Mouse (Mus musculus) embryonic facial prominence, embryonic 14.5 days (tissue): ENCODE measurements around the gene Stfa1. TPM values are rescaled to one million over a fixed set of nuclear protein-coding genes. Genes with fewer than 3 reads are reported as not detected.
"Not testable (repeated sequence)": the region's sequence is repeated elsewhere in the genome, so short reads cannot be mapped to it uniquely, and the experiment has no call there.

Source experiments
- ATAC-seq: fragments of 200-750 bp; cut with Nextera tagmentation; 2 replicates; pipeline ENCODE4 v1.8.0; 2017; ENCODE audit warnings: low read depth, moderate number of reproducible peaks, moderate TSS enrichment
- DNase-seq: peaks from one replicate; pipeline ENCODE4 v3.0.0-alpha.2; 2015; ENCODE audit warnings: low spot score
- H3K27ac ChIP-seq: fragments of 300-500 bp; sonication (generic); replicated peaks from 2 replicates; pipeline ENCODE4 v1.5.1; 2014; ENCODE audit warnings: low read depth, mild to moderate bottlenecking, low read length, moderate library complexity
- H3K27me3 ChIP-seq: fragments of 300-500 bp; sonication (generic); replicated peaks from 2 replicates; pipeline ENCODE4 v1.6.1; 2014; ENCODE audit warnings: low read length; ENCODE audit not compliant: control insufficient read depth, insufficient read depth
- H3K36me3 ChIP-seq: fragments of 300-500 bp; sonication (generic); 2 replicates; pipeline ENCODE4 v1.6.1; 2014; ENCODE audit warnings: low read length, mixed read lengths; ENCODE audit not compliant: control insufficient read depth, insufficient read depth
- H3K4me1 ChIP-seq: fragments of 300-500 bp; sonication (generic); 2 replicates; pipeline ENCODE4 v1.6.1; 2014; ENCODE audit warnings: antibody characterized with exemption, low read length; ENCODE audit not compliant: control insufficient read depth, insufficient read depth
- H3K4me2 ChIP-seq: fragments of 300-500 bp; sonication (generic); 2 replicates; pipeline ENCODE4 v1.6.1; 2014; ENCODE audit warnings: low read depth, mild to moderate bottlenecking, low read length, moderate library complexity, mixed read lengths
- H3K4me3 ChIP-seq: fragments of 300-500 bp; sonication (generic); 2 replicates; pipeline ENCODE4 v1.5.1; 2014; ENCODE audit warnings: low read depth, mild to moderate bottlenecking, low read length
- H3K9ac ChIP-seq: fragments of 300-500 bp; sonication (generic); 2 replicates; pipeline ENCODE4 v1.6.1; 2014; ENCODE audit warnings: low read depth, mild to moderate bottlenecking, low read length, moderate library complexity, mixed read lengths
- H3K9me3 ChIP-seq: fragments of 300-500 bp; sonication (generic); 2 replicates; pipeline ENCODE4 v1.6.1; 2016; ENCODE audit warnings: low read length; ENCODE audit not compliant: control insufficient read depth
- WGBS: fragments of 180-500 bp; shearing (Covaris S2); extraction: QIAGEN DNeasy Blood & Tissue Kit; methylation state at CpG from one replicate; pipeline ENCODE4 v1.1.7; 2014; 5-methylcytosine and 5-hydroxymethylcytosine counted together
- polyA plus RNA-seq: library from polyadenylated mRNA; unstranded; fragments of >200 nt; fragmentation: Nextera tagmentation; extraction: Ambion mirVana; gene quantifications from 2 replicates; pipeline ENCODE4 v1.2.1, GENCODE M21; 2014

Gene Stfa1
- polyA plus RNA-seq, result 15.3 and 31.0 TPM in 2 replicates

GRCm38 (mm10) chr16:36276796-36277195, at the start of gene Stfa1:
TSS of gene Stfa1 (plus strand) at chr16:36276951.
- 90% methylated on average over 4 of the region's 4 CpGs for WGBS
- H3K9me3 ChIP-seq, H3K4me2 ChIP-seq, H3K36me3 ChIP-seq, H3K4me3 ChIP-seq, H3K4me1 ChIP-seq, H3K9ac ChIP-seq, DNase-seq, H3K27ac ChIP-seq, H3K27me3 ChIP-seq, ATAC-seq: not testable (repeated sequence)

GRCm38 (mm10) chr16:36260585-36260984, 16.2 kb upstream of the Stfa1 start:
- H3K27me3 ChIP-seq, H3K9ac ChIP-seq, H3K4me1 ChIP-seq, H3K27ac ChIP-seq, H3K4me2 ChIP-seq, H3K4me3 ChIP-seq, DNase-seq, H3K36me3 ChIP-seq, ATAC-seq, H3K9me3 ChIP-seq: not testable (repeated sequence)

- H3K27me3 ChIP-seq, result no peaks in the 10 kb centered on the region
- H3K4me1 ChIP-seq, result no peaks in the 10 kb centered on the region
- ATAC-seq (no peak), DNase-seq (no peak)
- no peak overlapping the region for H3K4me2 ChIP-seq
- H3K36me3 ChIP-seq, result no peaks in the 10 kb centered on the region
- H3K4me3 ChIP-seq, result no peak overlapping the region
- 77% methylated on average over 4 of the region's 4 CpGs for WGBS
- no peak overlapping the region for H3K27ac ChIP-seq
- no peaks in the 10 kb centered on the region for H3K9me3 ChIP-seq
- H3K9ac ChIP-seq, result no peak overlapping the region
These were observed 12.4 kb downstream of the Stfa1 start for GRCm38 (mm10) chr16:36289140-36289539.

- DNase-seq (no peak), ATAC-seq (no peak)
- H3K4me2 ChIP-seq, result no peak overlapping the region
- H3K27me3 ChIP-seq, result no peaks in the 10 kb centered on the region
- 55% methylated on average over 4 of the region's 4 CpGs for WGBS
- no peaks in the 10 kb centered on the region for H3K9me3 ChIP-seq
- no peaks in the 10 kb centered on the region for H3K36me3 ChIP-seq
- no peak overlapping the region for H3K4me3 ChIP-seq
- no peak overlapping the region for H3K9ac ChIP-seq
- no peaks in the 10 kb centered on the region for H3K4me1 ChIP-seq
- H3K27ac ChIP-seq, result no peak overlapping the region
These were observed 30.9 kb downstream of the Stfa1 start for GRCm38 (mm10) chr16:36307631-36308030.

- H3K36me3 ChIP-seq, ATAC-seq, H3K9me3 ChIP-seq, H3K4me1 ChIP-seq, DNase-seq, H3K4me3 ChIP-seq, H3K9ac ChIP-seq, H3K27ac ChIP-seq, H3K4me2 ChIP-seq, H3K27me3 ChIP-seq: not testable (repeated sequence)
- WGBS, result 73% methylated on average over 6 of the region's 6 CpGs
These were observed 39.4 kb downstream of the Stfa1 start for GRCm38 (mm10) chr16:36316111-36316510.

- H3K4me3 ChIP-seq, result no peak overlapping the region
- no peaks in the 10 kb centered on the region for H3K4me1 ChIP-seq
- no peaks in the 10 kb centered on the region for H3K27me3 ChIP-seq
- H3K27ac ChIP-seq, result no peak overlapping the region
- no peaks in the 10 kb centered on the region for H3K36me3 ChIP-seq
- no peak overlapping the region for H3K9ac ChIP-seq
- no peak overlapping the region for H3K4me2 ChIP-seq
- DNase-seq (no peak), ATAC-seq (no peak)
- H3K9me3 ChIP-seq, result no peaks in the 10 kb centered on the region
These were observed 42.5 kb downstream of the Stfa1 start for GRCm38 (mm10) chr16:36319286-36319685.

- Histone ChIP-seq H3K9ac (no peak within 1 kb of the TSS), H3K36me3 (no peaks in the 10 kb centered on the region), H3K9me3 (no peaks in the 10 kb centered on the region), H3K27me3 (no peaks in the 10 kb centered on the region), H3K4me2 (no peak within 1 kb of the TSS), H3K4me3 (no peak within 1 kb of the TSS), H3K4me1 (no peaks in the 10 kb centered on the region), H3K27ac (no peak within 1 kb of the TSS)
- ATAC-seq (no peak), DNase-seq (no peak)
- 67% methylated on average over 3 of the region's 3 CpGs for WGBS
These were observed 57.5 kb downstream of the Stfa1 start, which contains the start of gene BC117090 for GRCm38 (mm10) chr16:36334232-36334631. TSS of gene BC117090 (minus strand) at chr16:36334332.

Other genes starting within 250 kb of the Stfa1 start
- 9.7 and 12.2 TPM in 2 replicates for gene Wdr5b, start 235.8 kb upstream of the Stfa1 start, polyA plus RNA-seq
- 378 and 432 TPM in 2 replicates for gene Fam162a, start 205.4 kb upstream of the Stfa1 start, polyA plus RNA-seq
- gene Ccdc58, start 205.3 kb upstream of the Stfa1 start, polyA plus RNA-seq, result 68.9 and 69.6 TPM in 2 replicates
- gene Csta1, start 145.7 kb upstream of the Stfa1 start, polyA plus RNA-seq, result 2.3 and 3.6 TPM in 2 replicates
- 1.6 and 2.0 TPM in 2 replicates for gene Stfa2l1, start 120.1 kb upstream of the Stfa1 start, polyA plus RNA-seq
- 5.2 and 5.4 TPM in 2 replicates for gene Gm5483, start 92.7 kb upstream of the Stfa1 start, polyA plus RNA-seq
- not detected in 2 replicates for gene Gm5416, start 66.5 kb upstream of the Stfa1 start, polyA plus RNA-seq
- 0.37 and 1.2 TPM in 2 replicates for gene 2010005H15Rik, start 55.5 kb upstream of the Stfa1 start, polyA plus RNA-seq
- 1.2 TPM in 1 of 2 replicates, not detected in the other for gene BC117090, start 57.4 kb downstream of the Stfa1 start, polyA plus RNA-seq
- 50.8 and 126 TPM in 2 replicates for gene BC100530, start 90.8 kb downstream of the Stfa1 start, polyA plus RNA-seq
- 1.2 and 2.5 TPM in 2 replicates for gene Stfa2, start 131.5 kb downstream of the Stfa1 start, polyA plus RNA-seq
- gene Stfa3, start 178.4 kb downstream of the Stfa1 start, polyA plus RNA-seq, result 17.0 and 42.9 TPM in 2 replicates